Mouse (Mus musculus) limb, embryonic 13.5 days (tissue): Measurements from ENCODE around the gene Bcl7c. TPM values are rescaled to one million over a fixed set of nuclear protein-coding genes. Genes with fewer than 3 reads are reported as not detected.

ENCODE experiments used
- ATAC-seq: fragments of 200-750 bp; cut with Nextera tagmentation; 2 replicates; pipeline ENCODE4 v1.8.0; 2017; ENCODE audit warnings: low read depth, moderate number of reproducible peaks, moderate TSS enrichment; ENCODE audit not compliant: low FRiP score
- H3K27ac ChIP-seq: fragments of 300-500 bp; sonication (generic); 2 replicates; pipeline ENCODE4 v1.5.1; 2015; ENCODE audit warnings: inconsistent platforms, mild to moderate bottlenecking, moderate library complexity
- H3K27me3 ChIP-seq: fragments of 300-500 bp; sonication (generic); 2 replicates; pipeline ENCODE4 v1.6.1; 2015; ENCODE audit warnings: mild to moderate bottlenecking, inconsistent platforms
- H3K36me3 ChIP-seq: fragments of 300-500 bp; sonication (generic); 2 replicates; pipeline ENCODE4 v1.6.1; 2015; ENCODE audit warnings: inconsistent platforms, mild to moderate bottlenecking, moderate library complexity
- H3K4me1 ChIP-seq: fragments of 300-500 bp; sonication (generic); 2 replicates; pipeline ENCODE4 v1.6.1; 2015; ENCODE audit warnings: inconsistent platforms
- H3K4me2 ChIP-seq: fragments of 300-500 bp; sonication (generic); replicated peaks from 2 replicates; pipeline ENCODE4 v1.6.1; 2015; ENCODE audit warnings: inconsistent platforms, mild to moderate bottlenecking, moderate library complexity
- H3K4me3 ChIP-seq: fragments of 300-500 bp; sonication (generic); 2 replicates; pipeline ENCODE4 v1.5.1; 2015; ENCODE audit warnings: moderate library complexity, mild to moderate bottlenecking, inconsistent platforms
- H3K9ac ChIP-seq: fragments of 300-500 bp; sonication (generic); 2 replicates; pipeline ENCODE4 v1.6.1; 2015; ENCODE audit warnings: mild to moderate bottlenecking, inconsistent platforms
- H3K9me3 ChIP-seq: fragments of 300-500 bp; sonication (generic); 2 replicates; pipeline ENCODE4 v1.6.1; 2016; ENCODE audit warnings: inconsistent platforms
- WGBS: fragments of 180-500 bp; shearing (Covaris S2); methylation state at CpG from one replicate; pipeline ENCODE4 v1.1.7; 2015; 5-methylcytosine and 5-hydroxymethylcytosine counted together
- polyA plus RNA-seq: library from polyadenylated mRNA; unstranded; fragments of >200 nt; fragmentation: Nextera tagmentation; extraction: Ambion mirVana; gene quantifications from 2 replicates; pipeline ENCODE4 v1.2.1, GENCODE M21; 2015

Bcl7c gene
- polyA plus RNA-seq, 1 experiment from 2014 or later, result 82.3 TPM

- Histone ChIP-seq H3K4me2 (peak overlapping the region; percentile 59), H3K36me3 (peaks cover 25% of the 10 kb centered on the region), H3K27ac (peak overlapping the region; percentile 78), H3K4me3 (peak overlapping the region; percentile 20), H3K4me1 (peaks cover 11% of the 10 kb centered on the region), H3K27me3 (no peaks in the 10 kb centered on the region), H3K9ac (peak overlapping the region; percentile 25; the same call in 1 of the 2 replicates), H3K9me3 (no peaks in the 10 kb centered on the region)
- WGBS, result 5% methylated on average over 15 of the region's 15 CpGs
- ATAC-seq, result peak; percentile 86
These were observed 17.3 kb downstream of the Bcl7c start for GRCm38 (mm10) chr7:127691221-127691989.

GRCm38 (mm10) chr7:127689626-127690280 is 19.0 kb downstream of the Bcl7c start:
- WGBS, result 67% methylated on average over 9 of the region's 9 CpGs
- Histone ChIP-seq H3K4me2 (no peak overlapping the region), H3K9ac (no peak overlapping the region), H3K27me3 (no peaks in the 10 kb centered on the region), H3K36me3 (peaks cover 19% of the 10 kb centered on the region), H3K27ac (no peak overlapping the region), H3K4me1 (peaks cover 14% of the 10 kb centered on the region), H3K4me3 (no peak overlapping the region), H3K9me3 (no peaks in the 10 kb centered on the region)
- ATAC-seq, result no peak

GRCm38 (mm10) chr7:127688935-127689334 is 19.8 kb downstream of the Bcl7c start:
- no peak overlapping the region for H3K4me3 ChIP-seq
- H3K4me1 ChIP-seq, result peaks cover 14% of the 10 kb centered on the region
- no peak overlapping the region for H3K4me2 ChIP-seq
- 80% methylated on average over 7 of the region's 7 CpGs for WGBS
- no peaks in the 10 kb centered on the region for H3K27me3 ChIP-seq
- H3K9ac ChIP-seq, result no peak overlapping the region
- no peak for ATAC-seq
- H3K36me3 ChIP-seq, result peaks cover 15% of the 10 kb centered on the region; the same call in 1 of the 2 replicates
- no peaks in the 10 kb centered on the region for H3K9me3 ChIP-seq
- H3K27ac ChIP-seq, result no peak overlapping the region

- H3K9ac ChIP-seq, result no peak overlapping the region
- H3K36me3 ChIP-seq, result peaks cover 16% of the 10 kb centered on the region; the same call in 1 of the 2 replicates
- H3K4me3 ChIP-seq, result no peak overlapping the region
- no peak overlapping the region for H3K4me2 ChIP-seq
- no peaks in the 10 kb centered on the region for H3K9me3 ChIP-seq
- 73% methylated on average over 11 of the region's 11 CpGs for WGBS
- no peak overlapping the region for H3K27ac ChIP-seq
- ATAC-seq, result no peak
- peaks cover 13% of the 10 kb centered on the region for H3K4me1 ChIP-seq
- H3K27me3 ChIP-seq, result no peaks in the 10 kb centered on the region
These were observed 21.8 kb downstream of the Bcl7c start for GRCm38 (mm10) chr7:127686740-127687449.

GRCm38 (mm10) chr7:127685304-127686018 is 23.3 kb downstream of the Bcl7c start:
- WGBS, result 70% methylated on average over 14 of the region's 14 CpGs
- H3K27ac ChIP-seq, result no peak overlapping the region
- H3K9ac ChIP-seq, result no peak overlapping the region
- no peak overlapping the region for H3K4me3 ChIP-seq
- H3K36me3 ChIP-seq, result peaks cover 25% of the 10 kb centered on the region
- no peaks in the 10 kb centered on the region for H3K27me3 ChIP-seq
- H3K9me3 ChIP-seq, result no peaks in the 10 kb centered on the region
- 0 out of 2 replicates have a peak, but pooled peaks cover 3% of the 10 kb centered on the region for H3K4me1 ChIP-seq
- H3K4me2 ChIP-seq, result no peak overlapping the region
- ATAC-seq, result peak; percentile 79

- no peak for ATAC-seq
- H3K4me2 ChIP-seq, result no peak overlapping the region
- 0 out of 2 replicates have a peak, but pooled peaks cover 3% of the 10 kb centered on the region for H3K4me1 ChIP-seq
- H3K9me3 ChIP-seq, result no peaks in the 10 kb centered on the region
- no peaks in the 10 kb centered on the region for H3K27me3 ChIP-seq
- H3K4me3 ChIP-seq, result no peak overlapping the region
- WGBS, result 85% methylated on average over 8 of the region's 8 CpGs
- no peak overlapping the region for H3K27ac ChIP-seq
- H3K9ac ChIP-seq, result no peak overlapping the region
- H3K36me3 ChIP-seq, result peaks cover 24% of the 10 kb centered on the region
These were observed 26.7 kb downstream of the Bcl7c start for GRCm38 (mm10) chr7:127681888-127682553.

GRCm38 (mm10) chr7:127680541-127680940 is 28.2 kb downstream of the Bcl7c start:
- Histone ChIP-seq H3K9me3 (no peaks in the 10 kb centered on the region), H3K27ac (no peak overlapping the region; the same call in 1 of the 2 replicates), H3K4me1 (0 out of 2 replicates have a peak, but pooled peaks cover 3% of the 10 kb centered on the region), H3K4me3 (no peak overlapping the region), H3K9ac (no peak overlapping the region), H3K27me3 (no peaks in the 10 kb centered on the region), H3K36me3 (peaks cover 34% of the 10 kb centered on the region), H3K4me2 (no peak overlapping the region)
- ATAC-seq, result no peak
- WGBS, result 87% methylated on average over 13 of the region's 13 CpGs

- ATAC-seq, result no peak
These were observed 29.9 kb downstream of the Bcl7c start for GRCm38 (mm10) chr7:127678811-127679210.

GRCm38 (mm10) chr7:127677609-127678008 is 31.1 kb downstream of the Bcl7c start:
- Histone ChIP-seq H3K9me3 (no peaks in the 10 kb centered on the region), H3K9ac (no peak overlapping the region), H3K27me3 (no peaks in the 10 kb centered on the region), H3K4me2 (no peak overlapping the region), H3K27ac (no peak overlapping the region), H3K4me1 (no peaks in the 10 kb centered on the region), H3K4me3 (no peak overlapping the region), H3K36me3 (peaks cover 33% of the 10 kb centered on the region)
- ATAC-seq, result no peak
- WGBS, result 81% methylated on average over 4 of the region's 4 CpGs

More at GRCm38 (mm10) chr7:127678811-127679210, 29.9 kb downstream of the Bcl7c start:
- Histone ChIP-seq H3K4me2 (no peak overlapping the region), H3K9me3 (no peaks in the 10 kb centered on the region), H3K27ac (no peak overlapping the region), H3K36me3 (peaks cover 33% of the 10 kb centered on the region), H3K4me1 (no peaks in the 10 kb centered on the region), H3K9ac (no peak overlapping the region), H3K27me3 (no peaks in the 10 kb centered on the region), H3K4me3 (no peak overlapping the region)
- WGBS, result 63% methylated on average over 2 of the region's 2 CpGs

- WGBS, result 75% methylated on average over 6 of the region's 6 CpGs
- no peak overlapping the region for H3K4me3 ChIP-seq
- H3K9me3 ChIP-seq, result no peaks in the 10 kb centered on the region
- peaks cover 33% of the 10 kb centered on the region for H3K36me3 ChIP-seq
- H3K27ac ChIP-seq, result no peak overlapping the region
- H3K4me1 ChIP-seq, result no peaks in the 10 kb centered on the region
- no peak for ATAC-seq
- H3K9ac ChIP-seq, result no peak overlapping the region
- H3K27me3 ChIP-seq, result no peaks in the 10 kb centered on the region
- H3K4me2 ChIP-seq, result no peak overlapping the region
These were observed 31.7 kb downstream of the Bcl7c start for GRCm38 (mm10) chr7:127677077-127677476.

- Histone ChIP-seq H3K27me3 (no peaks in the 10 kb centered on the region), H3K9me3 (no peaks in the 10 kb centered on the region), H3K4me2 (no peak overlapping the region), H3K4me3 (no peak overlapping the region), H3K4me1 (no peaks in the 10 kb centered on the region), H3K27ac (no peak overlapping the region), H3K36me3 (peaks cover 26% of the 10 kb centered on the region), H3K9ac (no peak overlapping the region)
- WGBS, result 78% methylated on average over 9 of the region's 9 CpGs
- ATAC-seq, result peak; percentile 66
These were observed 33.3 kb downstream of the Bcl7c start for GRCm38 (mm10) chr7:127675391-127675811.
